Mouse (Mus musculus): ENCODE results near the gene Csf3. TPM values are rescaled to one million over a fixed set of nuclear protein-coding genes. Genes with fewer than 3 reads are reported as not detected.

The Csf3 gene
- total and polyA plus RNA-seq, 2 experiments from 2014 or later, result not detected

DNA sequence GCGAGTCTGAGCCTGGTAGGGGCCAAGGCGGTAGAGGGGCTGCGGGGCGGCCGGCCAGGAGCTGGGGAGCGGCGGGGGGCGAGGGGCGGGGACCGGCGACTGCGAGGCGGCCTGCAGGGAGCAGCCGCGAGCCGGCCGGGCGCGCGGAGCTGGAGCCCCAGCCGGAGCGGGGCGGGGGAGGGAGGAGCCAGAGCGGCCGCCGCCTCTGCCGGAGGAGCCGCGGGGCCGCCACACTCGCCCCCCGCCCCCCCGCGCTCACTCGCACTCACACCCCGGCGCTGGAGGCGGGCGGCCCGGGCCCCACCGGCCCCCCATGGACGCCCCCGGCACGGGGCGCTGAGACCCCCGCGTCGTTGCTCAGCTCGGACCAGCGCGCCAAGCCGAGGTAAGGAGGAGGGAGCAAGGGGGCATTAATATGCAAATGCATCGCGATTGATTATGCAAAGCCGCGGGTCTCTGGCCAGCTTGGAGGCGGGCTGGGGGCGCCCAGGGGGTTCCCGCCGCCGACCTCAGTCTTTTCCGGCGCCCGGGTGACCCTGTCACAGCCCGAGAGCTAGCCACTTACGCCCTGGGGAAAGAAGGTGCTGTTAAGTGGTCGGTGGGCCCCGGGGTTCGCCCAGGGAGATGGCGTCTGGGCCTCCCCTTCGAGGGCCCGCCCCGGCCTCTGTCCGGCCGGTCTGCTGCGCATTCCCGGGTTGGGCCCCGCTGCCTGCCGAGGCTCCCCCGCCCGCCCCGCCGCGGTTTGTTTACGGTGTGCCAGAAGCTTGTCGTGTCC, 40.7 kb downstream of the Csf3 start:
- H3K4me2 ChIP-seq (ENCODE audit: low read depth, low read length, poor library complexity, severe bottlenecking), result peak overlapping the region; percentile 94
- peaks cover 37% of the 10 kb centered on the region for H3K4me1 ChIP-seq (ENCODE audit: insufficient read depth, low read length)
- peak overlapping the region; percentile 99 for H3K27ac ChIP-seq (ENCODE audit: low read depth, low read length)
- no peaks in the 10 kb centered on the region for H3K36me3 ChIP-seq (ENCODE audit: insufficient read depth, low read length)
- DNase-seq (ENCODE audit: low spot score) (peak; percentile 92), ATAC-seq (ENCODE audit: low FRiP score) (peak; percentile 69)
- no peaks in the 10 kb centered on the region for H3K9me3 ChIP-seq (ENCODE audit: low read length)
- peak; percentile 38; the same call in 1 of the 2 replicates for TF ChIP-seq CTCF (IDR thresholded peaks at IDR 0.05)
- no peaks in the 10 kb centered on the region for H3K27me3 ChIP-seq (ENCODE audit: insufficient read depth, low read length)
- WGBS, result 1% methylated on average over 56 of the region's 86 CpGs
- peak overlapping the region; percentile 99 for H3K9ac ChIP-seq (replicated peaks; ENCODE audit: low read length, poor library complexity, severe bottlenecking)
- H3K4me3 ChIP-seq (ENCODE audit: low read depth, low read length), result peak overlapping the region; percentile 79

DNA sequence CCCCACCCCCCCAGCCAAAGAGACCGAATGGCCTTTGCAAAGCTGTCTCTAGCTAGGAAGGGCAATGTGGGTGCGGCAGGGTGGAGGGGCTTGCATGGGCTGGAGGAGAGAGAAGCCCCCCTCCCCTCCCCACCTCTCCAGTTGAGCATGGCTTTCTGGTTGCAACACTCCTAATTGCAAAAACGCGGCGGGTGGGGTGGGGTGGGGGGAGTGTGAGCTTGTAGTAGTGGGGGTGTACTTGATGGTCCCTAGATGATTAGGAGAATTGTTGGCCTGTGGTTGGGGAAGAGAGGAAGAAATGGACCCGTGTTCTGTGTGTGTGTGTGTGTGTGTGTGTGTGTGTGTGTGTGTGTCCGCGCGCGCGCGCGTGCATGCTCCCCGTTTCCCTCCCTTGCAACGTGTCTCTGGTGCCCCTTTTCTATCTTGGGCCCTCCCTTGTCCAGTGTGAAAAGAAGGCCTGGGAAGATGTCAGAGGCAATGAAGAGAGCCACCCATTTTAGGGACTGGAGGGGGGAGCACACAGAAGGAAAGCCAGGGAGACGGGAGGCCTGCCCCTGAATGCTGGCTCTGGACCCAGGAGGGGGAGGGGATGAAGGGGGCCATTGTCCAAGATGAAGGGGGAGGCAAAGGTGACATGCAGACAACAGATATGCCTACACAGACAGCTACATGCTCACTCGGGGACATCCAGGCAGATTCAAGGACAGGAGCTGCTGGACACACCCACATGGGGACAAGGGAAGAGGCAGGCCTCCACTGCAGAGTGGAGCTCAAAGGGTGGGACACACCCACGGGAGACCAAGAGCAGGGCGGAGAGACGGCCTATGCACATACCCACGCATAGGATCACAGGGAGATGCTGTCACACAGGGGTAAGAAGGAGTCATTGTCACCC, 41.6 kb downstream of the Csf3 start:
- 0% methylated on average over 19 of the region's 21 CpGs for WGBS
- Histone ChIP-seq H3K9ac (replicated peaks; ENCODE audit: low read length, poor library complexity, severe bottlenecking) (peak overlapping the region; percentile 99), H3K36me3 (ENCODE audit: insufficient read depth, low read length) (no peaks in the 10 kb centered on the region), H3K4me3 (ENCODE audit: low read depth, low read length) (peak overlapping the region; percentile 79), H3K27me3 (ENCODE audit: insufficient read depth, low read length) (no peaks in the 10 kb centered on the region), H3K9me3 (ENCODE audit: low read length) (no peaks in the 10 kb centered on the region), H3K27ac (ENCODE audit: low read depth, low read length) (peak overlapping the region; percentile 99), H3K4me1 (ENCODE audit: insufficient read depth, low read length) (peaks cover 43% of the 10 kb centered on the region), H3K4me2 (ENCODE audit: low read depth, low read length, poor library complexity, severe bottlenecking) (peak overlapping the region; percentile 94)
- DNase-seq (ENCODE audit: low spot score) (peak; percentile 68), ATAC-seq (ENCODE audit: low FRiP score) (peak; percentile 8; the same call in 1 of the 2 replicates)
- no peak for TF ChIP-seq CTCF (IDR thresholded peaks at IDR 0.05)

DNA sequence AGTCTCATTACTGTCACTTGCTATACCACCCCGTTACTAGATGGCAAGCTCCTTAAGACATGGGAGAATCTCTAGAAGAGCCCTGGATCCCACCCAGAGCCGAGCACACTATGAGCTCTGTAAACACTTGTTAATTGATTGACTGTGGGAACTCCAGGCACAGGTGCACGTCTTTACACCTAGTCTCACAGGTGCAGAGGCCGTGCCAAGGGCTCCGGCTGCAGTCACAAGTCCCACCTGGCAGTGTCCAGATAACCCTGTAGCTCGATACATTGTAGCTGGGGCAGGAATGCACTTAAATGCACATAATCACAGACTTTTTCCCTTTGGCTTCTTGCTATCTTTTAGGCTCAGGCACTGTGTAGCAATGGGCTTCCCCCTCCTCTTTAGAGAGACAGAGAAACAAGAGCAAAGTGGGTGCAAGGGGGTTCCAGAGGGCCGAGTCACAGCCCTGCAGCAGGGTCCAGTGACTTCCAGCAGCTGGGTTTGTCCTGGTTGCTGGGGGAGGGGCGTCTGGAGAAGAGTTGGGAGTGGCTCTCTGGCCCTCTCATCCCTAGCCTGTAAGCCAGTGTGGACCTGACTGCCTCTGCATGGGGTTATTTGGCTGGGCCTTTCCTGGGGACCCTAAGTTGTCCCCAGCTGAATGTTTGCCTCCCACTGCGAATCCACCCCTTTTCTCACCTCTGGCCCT, 42.7 kb downstream of the Csf3 start:
- peak; percentile 83 for DNase-seq (ENCODE audit: low spot score)
- WGBS, result 4% methylated on average over 9 of the region's 9 CpGs
- Histone ChIP-seq H3K36me3 (ENCODE audit: insufficient read depth, low read length) (no peaks in the 10 kb centered on the region), H3K9me3 (ENCODE audit: low read length) (no peaks in the 10 kb centered on the region), H3K4me1 (ENCODE audit: insufficient read depth, low read length) (peaks cover 49% of the 10 kb centered on the region), H3K27me3 (ENCODE audit: insufficient read depth, low read length) (no peaks in the 10 kb centered on the region), H3K27ac (ENCODE audit: low read depth, low read length) (peak overlapping the region; percentile 99), H3K9ac (replicated peaks; ENCODE audit: low read length, poor library complexity, severe bottlenecking) (peak overlapping the region; percentile 99), H3K4me2 (ENCODE audit: low read depth, low read length, poor library complexity, severe bottlenecking) (peak overlapping the region; percentile 94), H3K4me3 (ENCODE audit: low read depth, low read length) (peak overlapping the region; percentile 79)
- TF ChIP-seq CTCF (IDR thresholded peaks at IDR 0.05), result no peak
- ATAC-seq (ENCODE audit: low FRiP score), result no peak

DNA sequence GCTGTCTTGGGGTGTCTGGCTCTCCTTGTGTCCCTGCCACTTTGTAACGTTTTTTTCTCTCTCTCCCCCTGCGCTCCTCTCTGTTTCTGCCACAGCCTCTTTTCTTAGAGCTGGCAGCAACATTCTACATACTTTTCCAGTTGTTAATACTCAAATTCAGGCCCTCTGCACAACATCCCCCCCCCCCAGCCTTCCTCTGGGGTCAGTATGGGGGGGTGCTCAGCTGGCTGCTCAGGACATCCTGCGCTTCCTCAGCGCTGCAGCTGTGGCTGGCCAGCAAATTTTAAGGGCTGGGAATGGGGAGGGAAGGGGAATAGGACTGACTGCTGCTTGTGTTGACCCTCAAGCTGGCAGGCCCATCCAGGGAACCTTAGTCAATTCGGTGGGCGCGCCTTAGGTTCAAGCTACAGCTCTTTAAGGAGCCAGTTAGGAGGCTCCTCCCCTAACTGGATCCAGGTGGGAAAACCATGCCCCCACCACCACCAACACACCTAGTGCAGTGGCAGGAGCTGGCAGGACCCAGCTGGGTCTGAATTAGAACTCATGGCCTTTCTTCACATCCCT, 43.5 kb downstream of the Csf3 start:
- Histone ChIP-seq H3K27ac (ENCODE audit: low read depth, low read length) (peak overlapping the region; percentile 99), H3K4me2 (ENCODE audit: low read depth, low read length, poor library complexity, severe bottlenecking) (peak overlapping the region; percentile 94), H3K9me3 (ENCODE audit: low read length) (no peaks in the 10 kb centered on the region), H3K9ac (replicated peaks; ENCODE audit: low read length, poor library complexity, severe bottlenecking) (peak overlapping the region; percentile 99), H3K4me3 (ENCODE audit: low read depth, low read length) (peak overlapping the region; percentile 79), H3K4me1 (ENCODE audit: insufficient read depth, low read length) (peaks cover 56% of the 10 kb centered on the region), H3K27me3 (ENCODE audit: insufficient read depth, low read length) (no peaks in the 10 kb centered on the region), H3K36me3 (ENCODE audit: insufficient read depth, low read length) (no peaks in the 10 kb centered on the region)
- no peak for TF ChIP-seq CTCF (IDR thresholded peaks at IDR 0.05)
- ATAC-seq (ENCODE audit: low FRiP score), result no peak
- no peak for DNase-seq (ENCODE audit: low spot score)
- 32% methylated on average over 7 of the region's 7 CpGs for WGBS
